Mouse (Mus musculus) midbrain, embryonic 16.5 days (tissue): ENCODE measurements around the gene Vezf1. TPM values are rescaled to one million over a fixed set of nuclear protein-coding genes. Genes with fewer than 3 reads are reported as not detected.
A peak's percentile ranks its signal among the peaks of the same experiment; 100 is the strongest.

Experiments used
- ATAC-seq: fragments of 200-750 bp; cut with Nextera tagmentation; 2 replicates; pipeline ENCODE4 v1.8.0; 2017; ENCODE audit warnings: moderate TSS enrichment
- H3K27ac ChIP-seq: fragments of 300-500 bp; sonication (generic); 2 replicates; pipeline ENCODE4 v1.5.1; 2014; ENCODE audit warnings: mild to moderate bottlenecking, low read length, mixed read lengths
- H3K27me3 ChIP-seq: fragments of 300-500 bp; sonication (generic); 2 replicates; pipeline ENCODE4 v1.6.1; 2014; ENCODE audit warnings: low read depth, low read length, mixed read lengths; ENCODE audit not compliant: control insufficient read depth, insufficient read depth
- H3K36me3 ChIP-seq: fragments of 300-500 bp; sonication (generic); 2 replicates; pipeline ENCODE4 v1.6.1; 2014; ENCODE audit warnings: mild to moderate bottlenecking, low read length, moderate library complexity, mixed read lengths; ENCODE audit not compliant: control insufficient read depth, insufficient read depth
- H3K4me1 ChIP-seq: fragments of 300-500 bp; sonication (generic); 2 replicates; pipeline ENCODE4 v1.6.1; 2014; ENCODE audit warnings: mild to moderate bottlenecking, low read length, mixed read lengths; ENCODE audit not compliant: control insufficient read depth, insufficient read depth
- H3K4me2 ChIP-seq: fragments of 300-500 bp; sonication (generic); 2 replicates; pipeline ENCODE4 v1.6.1; 2014; ENCODE audit warnings: mild to moderate bottlenecking, low read length, mixed read lengths
- H3K4me3 ChIP-seq: fragments of 300-500 bp; sonication (generic); 2 replicates; pipeline ENCODE4 v1.5.1; 2014; ENCODE audit warnings: low read depth, mild to moderate bottlenecking, low read length, moderate library complexity, mixed read lengths
- H3K9ac ChIP-seq: fragments of 300-500 bp; sonication (generic); 2 replicates; pipeline ENCODE4 v1.6.1; 2014; ENCODE audit warnings: low read depth, low read length, mixed read lengths
- H3K9me3 ChIP-seq: fragments of 300-500 bp; sonication (generic); replicated peaks from 2 replicates; pipeline ENCODE4 v1.6.1; 2014; ENCODE audit warnings: mild to moderate bottlenecking, low read length, mixed read lengths; ENCODE audit not compliant: control insufficient read depth, poor library complexity, severe bottlenecking
- WGBS: fragments of 180-500 bp; shearing (Covaris S2); extraction: QIAGEN DNeasy Blood & Tissue Kit; methylation state at CpG from one replicate; pipeline ENCODE4 v1.1.7; 2014; 5-methylcytosine and 5-hydroxymethylcytosine counted together
- polyA plus RNA-seq: library from polyadenylated mRNA; unstranded; fragments of >200 nt; fragmentation: Nextera tagmentation; extraction: Ambion mirVana; gene quantifications from 2 replicates; pipeline ENCODE4 v1.2.1, GENCODE M21; 2015

The Vezf1 gene
- polyA plus RNA-seq, 1 experiment from 2014 or later: 39.5 TPM

DNA sequence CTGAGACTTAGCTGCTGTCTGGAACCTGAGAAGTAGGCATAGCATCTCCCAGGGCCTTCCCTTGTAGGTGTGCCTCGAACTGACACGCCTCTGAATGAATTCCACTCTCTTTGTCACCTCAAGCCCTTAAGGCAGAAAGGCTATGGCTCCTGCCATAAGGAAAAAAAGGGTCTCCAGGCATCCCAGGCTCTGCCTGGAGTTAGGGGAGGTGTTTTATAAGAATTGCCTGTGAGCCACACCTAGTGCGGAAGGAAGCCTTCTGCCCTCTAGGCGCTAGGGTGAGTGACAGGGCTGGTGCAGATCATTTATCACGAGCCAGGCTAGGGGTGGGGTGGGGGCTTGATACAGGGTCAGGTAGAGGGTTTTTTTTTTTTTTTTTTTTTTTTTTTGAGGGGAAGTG, 54.9 kb downstream of the Vezf1 start:
- no peak overlapping the region for H3K9ac ChIP-seq
- no peak overlapping the region for H3K4me3 ChIP-seq
- H3K4me1 ChIP-seq: peaks cover 25% of the 10 kb centered on the region
- no peak overlapping the region for H3K4me2 ChIP-seq
- 79% methylated on average over 5 of the region's 5 CpGs for WGBS
- no peak for ATAC-seq
- no peaks in the 10 kb centered on the region for H3K9me3 ChIP-seq
- H3K36me3 ChIP-seq: no peaks in the 10 kb centered on the region
- no peaks in the 10 kb centered on the region for H3K27me3 ChIP-seq
- H3K27ac ChIP-seq: no peak overlapping the region

- no peak overlapping the region for H3K9ac ChIP-seq
- no peak overlapping the region for H3K27ac ChIP-seq
- no peak overlapping the region for H3K4me3 ChIP-seq
- no peak overlapping the region for H3K4me2 ChIP-seq
- no peaks in the 10 kb centered on the region for H3K27me3 ChIP-seq
- no peak for ATAC-seq
- H3K9me3 ChIP-seq: no peaks in the 10 kb centered on the region
- no peaks in the 10 kb centered on the region for H3K36me3 ChIP-seq
- peaks cover 20% of the 10 kb centered on the region for H3K4me1 ChIP-seq
- 21% methylated on average over 6 of the region's 6 CpGs for WGBS
Measured at GRCm38 (mm10) chr11:88123731-88124130, 55.7 kb downstream of the Vezf1 start.

DNA sequence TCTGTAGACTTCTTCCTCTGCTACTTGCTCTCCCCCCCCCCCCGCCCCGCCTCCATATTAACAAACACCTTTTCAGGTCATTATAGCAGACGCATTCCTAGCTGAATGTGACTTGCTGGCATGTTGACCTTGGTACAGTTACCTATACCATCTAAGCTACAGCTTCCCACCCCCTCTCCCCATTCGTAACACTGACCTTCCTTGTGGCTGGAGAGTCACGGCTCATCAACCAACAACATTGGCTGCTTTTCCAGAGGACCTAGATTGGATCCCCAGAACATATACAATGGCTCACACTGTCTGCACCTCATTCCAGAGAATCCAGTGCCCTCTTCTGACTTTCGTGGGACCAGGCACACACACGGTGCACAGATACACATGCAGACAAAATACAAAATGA, 57.4 kb downstream of the Vezf1 start:
- Histone ChIP-seq H3K4me1 (peaks cover 8% of the 10 kb centered on the region), H3K27ac (no peak overlapping the region), H3K9ac (no peak overlapping the region), H3K4me2 (no peak overlapping the region), H3K9me3 (no peaks in the 10 kb centered on the region), H3K27me3 (no peaks in the 10 kb centered on the region), H3K36me3 (no peaks in the 10 kb centered on the region), H3K4me3 (no peak overlapping the region)
- ATAC-seq: no peak
- 77% methylated on average over 6 of the region's 7 CpGs for WGBS

- no peaks in the 10 kb centered on the region for H3K36me3 ChIP-seq
- H3K9me3 ChIP-seq: no peaks in the 10 kb centered on the region
- no peak overlapping the region for H3K4me3 ChIP-seq
- 10% methylated on average over 5 of the region's 5 CpGs for WGBS
- no peak overlapping the region for H3K4me2 ChIP-seq
- peak overlapping the region; percentile 50 for H3K27ac ChIP-seq
- H3K9ac ChIP-seq: no peak overlapping the region
- H3K4me1 ChIP-seq: peaks cover 8% of the 10 kb centered on the region
- peak; percentile 63; the same call in 1 of the 2 replicates for ATAC-seq
- H3K27me3 ChIP-seq: no peaks in the 10 kb centered on the region
Measured at GRCm38 (mm10) chr11:88126306-88126793, 58.3 kb downstream of the Vezf1 start.

GRCm38 (mm10) chr11:88128461-88128860, 60.4 kb downstream of the Vezf1 start:
- 93% methylated on average over 9 of the region's 9 CpGs for WGBS
- no peaks in the 10 kb centered on the region for H3K9me3 ChIP-seq
- no peak for ATAC-seq
- H3K4me3 ChIP-seq: no peak overlapping the region
- no peak overlapping the region for H3K4me2 ChIP-seq
- H3K36me3 ChIP-seq: no peaks in the 10 kb centered on the region
- no peaks in the 10 kb centered on the region for H3K27me3 ChIP-seq
- no peak overlapping the region for H3K27ac ChIP-seq
- no peak overlapping the region for H3K9ac ChIP-seq
- H3K4me1 ChIP-seq: peaks cover 8% of the 10 kb centered on the region

DNA sequence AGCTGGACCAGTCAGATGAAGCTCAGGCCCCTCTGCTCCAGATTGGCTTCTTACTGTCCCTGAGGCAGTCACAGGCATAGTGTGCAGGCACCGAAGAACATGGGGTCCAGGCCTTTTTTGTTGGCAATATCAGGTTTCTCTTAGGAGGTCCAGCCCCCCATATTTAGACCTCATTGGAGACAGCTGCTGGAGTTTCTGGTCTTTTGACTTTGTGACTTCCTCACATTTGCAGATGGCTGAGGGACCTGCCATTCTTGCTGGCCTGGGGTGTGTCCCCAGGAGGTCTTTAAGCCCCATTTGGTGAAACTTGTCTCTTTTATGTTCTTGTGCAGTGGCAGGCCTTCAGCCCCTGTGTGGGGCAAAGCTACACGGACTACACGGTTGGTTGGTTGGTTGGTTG, 61.2 kb downstream of the Vezf1 start:
- no peak overlapping the region for H3K9ac ChIP-seq
- H3K27ac ChIP-seq: no peak overlapping the region
- no peak for ATAC-seq
- no peaks in the 10 kb centered on the region for H3K27me3 ChIP-seq
- no peaks in the 10 kb centered on the region for H3K36me3 ChIP-seq
- no peak overlapping the region for H3K4me2 ChIP-seq
- no peak overlapping the region for H3K4me3 ChIP-seq
- peaks cover 5% of the 10 kb centered on the region; the same call in 1 of the 2 replicates for H3K4me1 ChIP-seq
- whole genome bisulfite sequencing: 65% methylated on average over 3 of the region's 3 CpGs
- H3K9me3 ChIP-seq: no peaks in the 10 kb centered on the region

GRCm38 (mm10) chr11:88129935-88130334, 61.9 kb downstream of the Vezf1 start:
- no peak for ATAC-seq
- Histone ChIP-seq H3K27ac (no peak overlapping the region), H3K9me3 (no peaks in the 10 kb centered on the region), H3K27me3 (no peaks in the 10 kb centered on the region), H3K4me2 (no peak overlapping the region), H3K9ac (no peak overlapping the region), H3K36me3 (no peaks in the 10 kb centered on the region), H3K4me3 (no peak overlapping the region), H3K4me1 (peaks cover 5% of the 10 kb centered on the region; the same call in 1 of the 2 replicates)
- 93% methylated on average over 10 of the region's 10 CpGs for WGBS

GRCm38 (mm10) chr11:88131847-88132246, 63.8 kb downstream of the Vezf1 start:
- Histone ChIP-seq H3K9ac (no peak overlapping the region), H3K27me3 (no peaks in the 10 kb centered on the region), H3K4me3 (no peak overlapping the region), H3K9me3 (no peaks in the 10 kb centered on the region), H3K27ac (no peak overlapping the region), H3K36me3 (no peaks in the 10 kb centered on the region), H3K4me1 (0 out of 2 replicates have a peak, but pooled peaks cover 4% of the 10 kb centered on the region), H3K4me2 (no peak overlapping the region)
- ATAC-seq: no peak
- WGBS: 82% methylated on average over 8 of the region's 8 CpGs
